Mouse (Mus musculus): ENCODE results near the gene Vps18. TPM values are rescaled to one million over a fixed set of nuclear protein-coding genes. Genes with fewer than 3 reads are reported as not detected.

Vps18 gene
- polyA plus RNA-seq, 1 experiment from 2014 or later: 21.5 TPM

- ATAC-seq (ENCODE audit: low FRiP score, low read depth): no peak
- no peak overlapping the region for H3K27ac ChIP-seq
- H3K9me3 ChIP-seq: no peaks in the 10 kb centered on the region
- no peaks in the 10 kb centered on the region for H3K36me3 ChIP-seq
- WGBS: 69% methylated on average over 2 of the region's 2 CpGs
- H3K9ac ChIP-seq: no peak overlapping the region
- H3K4me1 ChIP-seq: peaks cover 5% of the 10 kb centered on the region
- no peak overlapping the region for H3K4me3 ChIP-seq
- H3K4me2 ChIP-seq (replicated peaks): no peak overlapping the region
- H3K27me3 ChIP-seq: peaks cover 24% of the 10 kb centered on the region
Measured at GRCm38 (mm10) chr2:119336002-119336401, 47.5 kb downstream of the Vps18 start.

- H3K27me3 ChIP-seq: peaks cover 20% of the 10 kb centered on the region
- ATAC-seq (ENCODE audit: low FRiP score, low read depth): no peak
- H3K4me1 ChIP-seq: peaks cover 5% of the 10 kb centered on the region
- H3K9ac ChIP-seq: no peak overlapping the region
- WGBS: 69% methylated on average over 10 of the region's 10 CpGs
- H3K4me3 ChIP-seq: no peak overlapping the region
- H3K4me2 ChIP-seq (replicated peaks): no peak overlapping the region
- H3K27ac ChIP-seq: no peak overlapping the region
- H3K36me3 ChIP-seq: no peaks in the 10 kb centered on the region
- H3K9me3 ChIP-seq: no peaks in the 10 kb centered on the region
Measured at GRCm38 (mm10) chr2:119336470-119336869, 47.9 kb downstream of the Vps18 start.

GRCm38 (mm10) chr2:119337425-119338265, 49.1 kb downstream of the Vps18 start:
- H3K36me3 ChIP-seq: no peaks in the 10 kb centered on the region
- H3K4me2 ChIP-seq (replicated peaks): peak overlapping the region; percentile 81
- 8% methylated on average over 60 of the region's 60 CpGs for WGBS
- peaks cover 5% of the 10 kb centered on the region for H3K4me1 ChIP-seq
- H3K9me3 ChIP-seq: no peaks in the 10 kb centered on the region
- H3K27ac ChIP-seq: peak overlapping the region; percentile 39; the same call in 1 of the 2 replicates
- ATAC-seq (ENCODE audit: low FRiP score, low read depth): peak; percentile 80
- peaks cover 8% of the 10 kb centered on the region; the same call in 1 of the 2 replicates for H3K27me3 ChIP-seq
- peak overlapping the region; percentile 74 for H3K9ac ChIP-seq
- peak overlapping the region; percentile 62 for H3K4me3 ChIP-seq

- WGBS: 47% methylated on average over 6 of the region's 6 CpGs
- Histone ChIP-seq H3K4me3 (no peak overlapping the region), H3K4me2 (replicated peaks) (no peak overlapping the region), H3K9ac (no peak overlapping the region), H3K27me3 (peaks cover 8% of the 10 kb centered on the region), H3K4me1 (no peaks in the 10 kb centered on the region), H3K36me3 (no peaks in the 10 kb centered on the region), H3K9me3 (no peaks in the 10 kb centered on the region), H3K27ac (no peak overlapping the region)
- no peak for ATAC-seq (ENCODE audit: low FRiP score, low read depth)
Measured at GRCm38 (mm10) chr2:119344537-119345138, 56.1 kb downstream of the Vps18 start.

Other genes with a start within 250 kb of the Vps18 start
- 54.7 and 56.3 TPM in 2 replicates for gene Knl1, start 241.6 kb upstream of the Vps18 start, polyA plus RNA-seq (2015; fragmentation: Nextera tagmentation; extraction: Ambion mirVana)
- gene Rad51, start 175.9 kb upstream of the Vps18 start, polyA plus RNA-seq (2015; fragmentation: Nextera tagmentation; extraction: Ambion mirVana): 47.1 and 47.9 TPM in 2 replicates
- gene Rmdn3, start 131.7 kb upstream of the Vps18 start, polyA plus RNA-seq (2015; fragmentation: Nextera tagmentation; extraction: Ambion mirVana): 41.4 and 44.4 TPM in 2 replicates
- 5.8 and 6.5 TPM in 2 replicates for gene Gchfr, start 121.0 kb upstream of the Vps18 start, polyA plus RNA-seq (2015; fragmentation: Nextera tagmentation; extraction: Ambion mirVana)
- 0.47 and 0.75 TPM in 2 replicates for gene Gm14137, start 114.2 kb upstream of the Vps18 start, polyA plus RNA-seq (2015; fragmentation: Nextera tagmentation; extraction: Ambion mirVana)
- gene Zfyve19, start 80.1 kb upstream of the Vps18 start, polyA plus RNA-seq (2015; fragmentation: Nextera tagmentation; extraction: Ambion mirVana): 58.3 and 61.1 TPM in 2 replicates
- 23.1 and 25.4 TPM in 2 replicates for gene Dnajc17, start 79.9 kb upstream of the Vps18 start, polyA plus RNA-seq (2015; fragmentation: Nextera tagmentation; extraction: Ambion mirVana)
- gene Ppp1r14d, start 58.8 kb upstream of the Vps18 start, polyA plus RNA-seq (2015; fragmentation: Nextera tagmentation; extraction: Ambion mirVana): not detected in 2 replicates
- gene Spint1, start 51.4 kb upstream of the Vps18 start, polyA plus RNA-seq (2015; fragmentation: Nextera tagmentation; extraction: Ambion mirVana): 8.0 and 9.4 TPM in 2 replicates
- gene Rhov, start 17.5 kb upstream of the Vps18 start, polyA plus RNA-seq (2015; fragmentation: Nextera tagmentation; extraction: Ambion mirVana): 11.1 and 11.5 TPM in 2 replicates
- 5.4 TPM in 2 replicates for gene Dll4, start 37.0 kb downstream of the Vps18 start, polyA plus RNA-seq (2015; fragmentation: Nextera tagmentation; extraction: Ambion mirVana)
- 0.70 and 1.0 TPM in 2 replicates for gene Chac1, start 62.5 kb downstream of the Vps18 start, polyA plus RNA-seq (2015; fragmentation: Nextera tagmentation; extraction: Ambion mirVana)
- gene Ino80, start 188.9 kb downstream of the Vps18 start, polyA plus RNA-seq (2015; fragmentation: Nextera tagmentation; extraction: Ambion mirVana): 4.2 and 4.5 TPM in 2 replicates